Mouse (Mus musculus): ENCODE measurements around the gene Pepd.

Pepd gene

DNA sequence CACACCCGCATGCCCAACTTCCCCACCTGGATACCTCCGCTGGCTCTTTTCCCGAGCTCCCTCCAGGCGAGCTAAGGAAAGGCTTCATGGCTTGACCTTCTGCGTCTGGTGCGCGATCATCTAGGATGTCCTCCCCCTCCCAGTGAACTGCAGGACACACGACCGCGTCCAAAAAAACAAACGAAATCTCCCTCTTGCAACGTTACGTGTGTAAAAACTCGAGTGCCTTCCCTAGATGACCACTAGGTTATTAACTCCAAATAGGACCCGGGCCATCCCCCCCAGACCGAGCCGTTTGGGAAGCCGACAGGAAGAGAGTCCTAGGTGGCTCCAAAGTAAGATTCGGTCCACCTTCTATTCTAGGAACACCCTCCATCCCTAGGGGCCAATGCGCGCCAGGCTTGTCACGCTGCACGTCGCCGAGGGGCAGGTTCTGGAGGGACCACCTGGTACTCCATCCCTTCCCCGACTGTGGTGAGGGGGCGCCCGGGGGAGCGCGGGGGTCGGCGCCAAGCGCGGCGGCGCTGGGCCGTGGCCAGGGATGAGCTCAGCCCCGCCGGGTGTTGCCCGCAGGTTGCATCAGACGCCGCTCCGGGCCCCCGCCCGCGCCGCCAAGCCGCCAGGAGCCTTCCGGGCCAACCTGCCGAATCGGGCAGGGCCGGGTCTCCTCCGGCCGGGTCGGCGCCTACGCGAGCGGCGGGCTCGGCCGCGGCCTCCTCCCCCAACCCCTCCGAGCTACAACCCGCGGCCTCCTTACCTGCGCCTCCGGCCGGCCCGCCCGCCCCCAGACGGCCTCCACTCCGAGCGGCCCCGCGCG, 143.6 kb downstream of the Pepd start:
- peak in 1 of 2 experiments; percentile 69 for DNase-seq (ENCODE audit: low spot score in 2 of 2)

DNA sequence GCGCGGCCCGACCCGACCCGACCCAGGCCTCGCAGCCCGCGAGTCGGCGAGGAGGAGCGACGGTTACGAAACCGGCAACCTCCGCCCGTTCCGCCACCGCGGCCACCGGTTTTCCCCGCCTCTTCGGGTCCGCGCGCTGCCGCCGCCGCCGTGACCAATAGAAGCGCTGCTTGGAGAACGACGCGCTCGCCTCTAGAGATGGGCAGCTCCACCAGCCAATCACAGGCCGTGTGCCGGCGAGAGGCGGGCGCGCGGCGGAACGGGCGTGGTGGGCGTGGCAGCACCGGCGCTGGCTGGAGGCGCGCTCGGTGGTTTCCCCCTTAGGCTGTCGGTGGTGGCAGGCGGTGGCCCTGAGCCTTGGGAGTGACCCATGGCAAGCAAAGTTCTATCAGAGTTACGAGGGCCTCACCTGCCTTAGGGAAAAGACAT, 144.3 kb downstream of the Pepd start, which contains the start of gene Cebpg:
Gene Cebpg (minus strand): TSS at position 138 of the 429 bp plus-strand sequence.
- DNase-seq (ENCODE audit: low spot score in 2 of 2): peak; percentile 98 to 99

DNA sequence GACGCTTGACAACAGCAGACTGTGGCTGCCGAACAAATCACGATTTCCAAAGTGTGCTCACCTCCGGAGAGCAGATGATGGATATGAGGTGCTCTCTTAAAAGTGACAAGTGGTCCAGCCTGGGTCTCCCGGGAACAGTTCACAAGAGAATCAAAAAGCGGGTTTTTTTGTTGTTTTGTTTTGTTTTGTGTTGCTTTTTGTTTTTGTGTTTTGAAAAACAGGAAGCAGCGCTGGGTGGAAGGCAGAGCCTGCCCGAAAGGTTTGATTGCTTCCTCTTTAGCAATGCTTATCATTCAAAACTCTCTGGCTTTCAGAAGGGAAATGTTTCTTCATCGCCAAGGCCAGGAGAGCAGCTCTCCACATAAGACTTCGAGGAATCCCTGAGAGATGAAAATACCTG, 144.8 kb downstream of the Pepd start:
- no peak for DNase-seq (ENCODE audit: low spot score in 2 of 2)

DNA sequence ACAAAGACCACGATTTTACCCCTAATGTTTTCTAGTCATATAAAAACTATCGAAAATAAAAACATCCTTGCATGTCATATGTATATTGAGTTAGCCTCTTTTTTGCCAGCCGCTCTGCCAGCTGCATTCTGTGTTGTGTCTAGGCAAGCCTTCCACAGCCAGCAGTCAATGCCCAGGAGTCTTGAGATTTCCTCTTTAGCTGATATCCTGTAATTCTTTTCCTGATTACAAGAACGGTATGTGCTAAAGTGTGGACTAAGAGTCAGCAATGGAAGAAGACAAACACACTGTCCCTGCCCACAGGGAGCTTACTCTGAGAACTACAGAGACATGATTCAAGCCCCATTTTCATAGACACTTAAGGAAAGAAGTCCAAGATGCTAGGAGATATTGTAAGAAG, 145.4 kb downstream of the Pepd start:
- DNase-seq (ENCODE audit: low spot score in 2 of 2): no peak

DNA sequence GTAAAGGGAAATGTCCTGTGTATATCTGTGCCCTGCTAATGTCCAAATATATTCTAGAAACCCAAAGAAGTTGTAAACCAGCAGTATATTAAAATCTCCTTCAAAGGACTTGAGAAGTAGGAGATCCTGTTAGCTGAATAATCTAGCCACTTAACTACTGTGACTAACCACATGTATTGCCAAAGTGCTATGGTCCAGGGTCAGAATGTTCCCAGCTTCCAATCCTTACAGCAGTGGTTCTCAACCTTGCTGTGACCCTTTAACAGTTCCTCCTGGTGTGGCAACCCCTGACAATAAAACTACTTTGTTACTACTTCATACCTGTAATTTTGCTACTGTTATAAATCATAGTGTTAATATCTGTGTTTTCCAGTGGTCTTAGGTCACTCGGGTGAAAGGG, 146.2 kb downstream of the Pepd start:
- DNase-seq (ENCODE audit: low spot score in 2 of 2): no peak

DNA sequence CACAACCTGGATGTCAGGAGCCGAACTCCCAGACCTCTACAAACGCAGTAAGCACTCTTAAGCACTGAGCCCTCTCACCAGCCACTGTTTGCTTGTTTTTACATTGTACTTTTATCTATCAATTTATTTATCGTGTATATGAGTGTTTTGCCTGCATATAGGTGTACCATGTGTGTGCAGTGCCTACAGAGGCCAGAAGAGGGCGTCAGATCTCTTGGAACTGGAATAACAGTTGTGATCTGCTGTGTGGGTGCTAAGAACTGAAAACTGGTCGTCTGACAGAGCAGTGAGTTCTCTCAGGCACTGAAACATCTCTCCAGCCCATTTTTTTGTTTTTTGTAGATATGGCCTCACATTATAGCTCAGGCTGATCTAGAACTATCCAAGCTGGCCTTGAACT, 147.3 kb downstream of the Pepd start:
- DNase-seq (ENCODE audit: low spot score in 2 of 2): no peak

DNA sequence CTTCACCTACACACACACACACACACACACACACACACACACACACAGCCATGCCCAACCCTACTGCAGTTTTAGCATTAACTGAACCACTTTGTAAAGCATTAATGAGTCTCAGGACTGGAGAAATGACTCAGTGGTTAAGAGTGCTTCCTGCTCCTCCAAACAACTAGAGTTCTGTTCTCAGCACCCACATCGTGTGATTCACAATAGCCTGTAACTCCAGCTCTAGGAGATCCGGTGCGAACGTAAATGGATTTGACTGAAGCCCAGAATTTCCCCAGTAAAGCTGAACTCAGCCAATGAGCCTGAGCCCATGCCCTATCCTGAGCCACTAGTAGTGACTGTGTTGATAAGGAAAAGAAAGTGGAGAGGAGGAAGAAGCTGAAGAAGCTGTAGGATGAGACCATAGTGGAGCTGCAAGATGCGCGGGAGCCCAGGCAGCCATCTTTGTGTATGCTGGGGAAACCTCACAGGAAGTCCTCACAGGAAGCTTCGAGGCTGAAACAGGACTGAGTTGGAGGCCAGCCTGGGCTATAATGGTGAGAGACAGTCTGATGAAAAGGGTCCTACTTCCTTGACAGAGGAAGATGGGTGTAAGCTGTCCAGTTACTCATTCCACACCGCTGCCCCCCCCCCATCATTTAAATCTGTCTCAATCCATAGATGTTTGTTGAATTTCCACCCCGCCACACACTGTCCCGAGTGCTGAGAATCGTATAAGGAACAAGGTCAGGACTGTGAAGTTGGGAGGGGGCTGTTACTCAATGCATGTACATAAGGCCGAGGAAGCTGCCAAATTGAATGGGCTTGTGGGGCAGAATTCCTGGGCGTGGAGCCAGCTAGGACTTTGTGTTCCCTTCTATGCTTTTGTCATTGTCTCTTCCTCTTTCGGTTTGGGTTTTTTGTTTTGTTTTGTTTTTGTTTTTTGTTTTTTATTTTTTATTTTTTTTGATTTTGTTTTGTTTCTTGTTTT, 152.4 kb downstream of the Pepd start:
- no peak for DNase-seq (ENCODE audit: low spot score in 2 of 2)

DNA sequence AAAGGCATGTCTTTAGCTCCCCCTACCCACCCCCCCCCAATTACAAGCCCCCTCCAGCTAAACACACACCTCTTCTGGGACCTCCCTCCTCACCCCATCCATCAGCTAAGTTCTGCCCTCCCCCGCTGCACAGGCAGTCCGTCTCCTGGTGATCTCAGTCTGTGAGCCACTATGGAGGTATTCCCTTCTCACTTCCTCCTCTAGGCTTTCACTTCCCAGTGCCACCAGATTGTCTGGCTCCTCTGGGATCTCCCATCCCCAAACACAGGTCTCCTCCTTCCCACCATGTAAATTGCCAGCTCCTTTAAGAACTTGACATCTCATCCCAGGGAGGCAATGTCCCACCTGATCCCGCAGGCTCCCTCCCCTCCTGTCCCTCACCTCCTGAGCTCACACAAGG, 153.8 kb downstream of the Pepd start:
- DNase-seq (ENCODE audit: low spot score in 2 of 2): no peak

DNA sequence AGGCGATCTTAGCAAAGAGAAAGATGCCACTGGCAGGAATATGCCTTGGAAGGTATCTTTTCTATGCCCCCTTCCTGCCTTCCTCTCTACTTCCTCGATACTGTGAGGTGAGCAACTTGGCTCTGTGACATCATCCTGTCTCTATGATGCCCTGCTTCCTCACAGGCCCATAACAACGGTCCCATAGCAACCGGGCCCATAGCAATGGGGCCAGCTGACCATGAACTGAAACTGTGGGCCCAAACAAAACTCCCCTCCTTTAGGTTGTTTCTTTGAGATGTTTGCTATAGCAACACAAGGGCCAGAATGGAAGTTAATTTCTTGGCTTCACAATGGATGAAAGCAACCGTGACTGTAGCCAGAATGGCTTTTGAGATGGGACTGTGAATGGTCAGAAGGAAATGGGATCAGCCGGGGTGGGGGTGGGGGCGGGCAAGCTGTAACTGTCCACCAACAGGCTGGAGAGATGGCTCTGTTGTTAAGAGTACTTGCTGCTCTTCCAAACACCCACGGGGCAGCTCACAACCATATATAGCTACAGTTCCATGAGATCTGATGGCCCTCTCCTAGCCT, 154.5 kb downstream of the Pepd start:
- no peak for DNase-seq (ENCODE audit: low spot score in 2 of 2)

DNA sequence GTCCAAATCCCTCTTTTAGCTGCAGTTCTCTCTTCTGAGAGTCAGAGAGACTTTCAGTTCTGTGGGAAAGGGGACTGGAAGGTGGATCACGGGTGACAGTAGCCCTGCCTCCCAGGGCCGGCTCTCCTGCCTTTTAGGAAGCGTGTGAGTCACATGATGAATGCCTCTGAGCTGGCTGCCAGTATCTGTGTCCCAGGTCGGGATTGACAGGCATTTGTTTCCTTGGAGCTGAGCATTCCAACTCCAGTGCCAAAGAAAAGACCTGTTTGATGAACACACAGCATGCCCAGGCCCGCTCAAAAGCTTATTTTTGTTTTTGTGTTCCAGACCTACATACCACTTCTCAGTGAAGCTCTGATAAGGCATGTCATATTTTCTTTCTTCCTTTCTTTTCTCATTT, 164.5 kb downstream of the Pepd start:
- no peak for DNase-seq (ENCODE audit: low spot score in 2 of 2)

DNA sequence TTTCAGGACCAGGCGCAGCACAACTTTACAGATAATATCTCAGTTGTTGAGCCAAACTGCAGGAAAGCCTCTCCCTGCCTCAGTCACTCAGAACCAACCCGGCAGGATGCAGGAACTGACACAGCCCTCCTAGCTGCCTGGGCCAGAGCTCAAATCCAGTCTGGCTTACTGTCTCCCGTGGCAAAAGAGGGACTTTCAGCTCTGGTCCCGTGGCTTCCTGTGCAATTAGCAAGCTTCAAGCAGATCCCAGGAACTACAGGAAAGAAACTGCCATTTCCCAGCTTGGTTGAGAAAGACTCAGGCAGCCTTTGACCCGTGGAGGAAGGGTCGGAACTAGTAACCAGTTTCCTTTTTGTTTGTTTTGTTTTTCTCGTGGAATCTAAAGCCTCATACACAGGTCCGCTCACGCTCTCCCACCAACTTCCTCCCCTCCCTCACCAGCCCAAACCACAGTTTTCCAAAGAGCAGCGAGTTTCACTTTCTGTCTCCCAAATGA, 168.7 kb downstream of the Pepd start:
- DNase-seq (ENCODE audit: low spot score in 2 of 2): no peak

DNA sequence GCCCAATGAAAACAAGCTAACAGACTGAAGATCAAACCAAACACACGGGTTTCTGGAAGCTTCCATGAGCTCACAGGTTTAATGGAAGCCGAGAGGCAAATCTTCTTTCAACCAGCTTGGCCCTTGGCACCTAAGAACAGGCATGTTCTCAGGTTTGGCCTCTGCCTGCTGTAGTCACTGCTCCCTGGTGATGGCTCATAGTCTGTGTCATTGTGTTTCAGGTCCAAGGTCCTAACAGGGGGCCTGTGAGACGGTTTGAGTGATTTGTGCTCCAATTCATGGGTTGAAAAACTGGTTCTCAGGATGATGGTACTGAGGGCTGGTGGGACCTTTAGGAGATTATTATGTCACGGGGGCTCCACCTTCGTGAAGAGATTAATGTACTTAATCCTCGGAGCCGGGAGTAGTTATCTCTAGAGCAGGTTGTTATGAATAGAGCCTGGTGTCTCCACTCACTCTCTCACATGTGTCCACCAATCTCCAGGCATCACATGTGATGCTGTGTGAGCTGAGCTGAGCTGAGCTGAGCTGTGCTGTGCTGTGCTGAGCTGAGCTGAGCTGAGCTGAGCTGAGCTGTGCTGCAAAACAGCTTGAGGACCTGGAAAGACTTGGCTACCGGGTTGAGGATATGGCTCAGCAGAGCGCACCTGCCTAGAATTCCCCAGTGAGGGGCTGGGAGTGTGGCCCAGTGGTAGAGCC, 169.4 kb downstream of the Pepd start:
- DNase-seq (ENCODE audit: low spot score in 2 of 2): no peak

DNA sequence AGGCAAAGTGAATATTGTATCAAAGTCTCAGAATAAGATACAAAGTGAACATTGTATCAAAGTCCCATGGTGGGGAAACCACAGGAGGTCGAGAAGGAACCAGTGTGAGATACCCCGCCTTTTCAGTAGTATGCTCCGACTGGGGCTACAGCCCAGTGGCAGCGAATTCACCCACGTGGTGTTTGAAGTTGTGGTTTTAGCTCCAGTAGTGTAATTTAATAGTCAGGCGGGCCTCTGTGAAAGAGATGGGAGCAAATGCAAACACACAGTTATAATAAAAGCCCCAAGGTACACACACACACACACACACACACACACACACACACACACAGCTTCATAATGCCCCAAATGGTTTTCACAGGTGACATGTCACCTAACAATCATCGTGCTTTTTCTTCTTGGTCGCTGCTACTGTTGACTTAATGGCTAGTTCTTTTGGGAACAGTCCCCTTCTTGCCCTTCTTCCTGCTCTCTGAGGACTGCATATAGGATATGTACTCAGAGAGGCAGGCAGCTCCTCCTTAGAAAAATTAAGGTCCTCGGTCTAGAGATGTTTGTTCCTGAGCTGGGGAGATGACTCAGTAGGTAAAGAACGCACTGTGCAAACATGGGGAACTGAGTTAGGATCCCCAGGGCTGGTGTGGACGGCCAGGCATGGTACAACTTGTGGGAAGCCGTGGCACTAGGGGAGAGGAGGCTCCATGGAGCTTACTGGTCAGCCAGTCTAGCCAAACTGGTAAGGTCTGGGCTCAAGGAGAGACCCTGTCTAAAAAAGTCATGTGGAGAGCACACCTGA, 172.6 kb downstream of the Pepd start:
- no peak for DNase-seq (ENCODE audit: low spot score in 2 of 2)

DNA sequence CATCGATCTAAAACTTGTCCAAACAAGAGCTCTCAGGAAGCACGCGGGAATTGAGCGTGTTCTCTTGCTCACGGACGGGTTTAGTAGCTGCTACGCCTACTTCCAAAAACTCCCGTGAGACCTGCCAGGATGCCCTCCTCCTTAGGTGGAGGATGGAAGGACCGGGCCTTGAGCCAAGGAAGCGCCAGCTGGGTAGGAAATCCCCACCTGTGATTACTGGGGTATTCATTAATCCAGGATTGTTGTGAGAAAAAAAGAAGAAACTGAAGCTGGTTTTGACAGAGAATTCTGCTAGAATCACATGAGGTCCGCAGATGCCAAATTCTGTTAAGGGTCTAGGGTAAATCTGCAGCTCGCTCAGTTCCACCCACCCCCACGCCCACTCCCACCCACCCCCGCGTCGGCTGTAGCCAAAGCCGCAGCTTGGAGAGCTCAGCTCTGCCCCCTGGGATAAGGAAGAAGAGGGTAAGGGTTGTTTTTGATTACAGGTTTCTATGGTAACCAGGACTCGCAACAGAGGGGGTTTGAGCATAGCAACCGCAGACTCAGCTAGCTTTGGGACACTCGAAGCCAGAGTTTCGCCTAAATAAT, 174.2 kb downstream of the Pepd start:
- DNase-seq (ENCODE audit: low spot score in 2 of 2): no peak

DNA sequence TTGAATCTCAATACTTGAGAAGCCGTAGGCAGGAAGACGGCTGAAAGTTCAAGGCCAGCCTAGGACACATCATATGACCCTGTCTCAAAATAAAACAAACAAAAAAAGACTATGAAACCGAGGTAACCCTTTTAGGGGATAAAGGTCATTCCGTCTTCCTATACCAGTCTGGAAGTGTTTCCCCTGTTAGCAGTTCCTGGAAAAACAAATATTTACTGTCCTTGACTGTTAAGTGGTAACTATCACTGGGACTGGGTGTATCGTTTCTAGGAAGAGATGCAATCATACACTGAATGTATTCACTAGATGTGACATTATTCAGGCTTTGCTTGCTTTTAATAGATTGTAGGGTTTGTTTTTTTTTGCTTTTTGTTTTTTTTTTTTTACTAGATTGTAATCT, 178.4 kb downstream of the Pepd start:
- DNase-seq (ENCODE audit: low spot score in 2 of 2): no peak

Data from spleen, postnatal 4 days (tissue).